Mouse (Mus musculus) lung, postnatal 0 days (tissue): ENCODE data around the gene Itih2. TPM values are rescaled to one million over a fixed set of nuclear protein-coding genes. Genes with fewer than 3 reads are reported as not detected.

ENCODE experiments used
- ATAC-seq: fragments of 200-750 bp; cut with Nextera tagmentation; 2 replicates; pipeline ENCODE4 v1.8.0; 2017; ENCODE audit warnings: moderate library complexity
- DNase-seq: peaks from one replicate; pipeline ENCODE4 v3.0.0-alpha.2; 2016; ENCODE audit warnings: low spot score
- H3K27ac ChIP-seq: fragments of 300-500 bp; sonication (generic); 2 replicates; pipeline ENCODE4 v1.5.1; 2014; ENCODE audit warnings: antibody characterized with exemption, mild to moderate bottlenecking, low read length, mixed read lengths
- H3K27me3 ChIP-seq: fragments of 300-500 bp; sonication (generic); replicated peaks from 2 replicates; pipeline ENCODE4 v1.6.1; 2014; ENCODE audit warnings: low read length, mixed read lengths; ENCODE audit not compliant: insufficient read depth
- H3K36me3 ChIP-seq: fragments of 300-500 bp; sonication (generic); 2 replicates; pipeline ENCODE4 v1.6.1; 2014; ENCODE audit warnings: low read length, mixed read lengths; ENCODE audit not compliant: insufficient read depth
- H3K4me1 ChIP-seq: fragments of 300-500 bp; sonication (generic); 2 replicates; pipeline ENCODE4 v1.6.1; 2014; ENCODE audit warnings: antibody characterized with exemption, low read depth, low read length, mixed read lengths; ENCODE audit not compliant: insufficient read depth
- H3K4me2 ChIP-seq: fragments of 300-500 bp; sonication (generic); replicated peaks from 2 replicates; pipeline ENCODE4 v1.6.1; 2014; ENCODE audit warnings: low read depth, mild to moderate bottlenecking, low read length, moderate library complexity, mixed read lengths
- H3K4me3 ChIP-seq: fragments of 300-500 bp; sonication (generic); 2 replicates; pipeline ENCODE4 v1.5.1; 2014; ENCODE audit warnings: low read depth, low read length
- H3K9ac ChIP-seq: fragments of 300-500 bp; sonication (generic); replicated peaks from 2 replicates; pipeline ENCODE4 v1.6.1; 2014; ENCODE audit warnings: low read depth, mild to moderate bottlenecking
- H3K9me3 ChIP-seq: fragments of 300-500 bp; sonication (generic); 2 replicates; pipeline ENCODE4 v1.6.1; 2016; ENCODE audit warnings: low read length, mixed read lengths
- CTCF ChIP-seq: IDR thresholded peaks from 2 replicates; pipeline ENCODE4 v1.5.1; 2016; ENCODE audit warnings: antibody characterized with exemption, mild to moderate bottlenecking
- EP300 ChIP-seq: IDR thresholded peaks from 2 replicates; pipeline ENCODE4 v1.6.1; 2016; ENCODE audit warnings: antibody characterized with exemption, mild to moderate bottlenecking, control low read depth
- WGBS: fragments of 180-500 bp; shearing (Covaris S2); extraction: QIAGEN DNeasy Blood & Tissue Kit; methylation state at CpG from one replicate; pipeline ENCODE4 v1.1.7; 2014; 5-methylcytosine and 5-hydroxymethylcytosine counted together
- polyA plus RNA-seq: library from polyadenylated mRNA; unstranded; fragments of >200 nt; fragmentation: Nextera tagmentation; extraction: Ambion mirVana; gene quantifications from 2 replicates; pipeline ENCODE4 v1.2.1, GENCODE M21; 2015

Itih2 gene
- 1.6 and 1.7 TPM in 2 replicates for polyA plus RNA-seq

DNA sequence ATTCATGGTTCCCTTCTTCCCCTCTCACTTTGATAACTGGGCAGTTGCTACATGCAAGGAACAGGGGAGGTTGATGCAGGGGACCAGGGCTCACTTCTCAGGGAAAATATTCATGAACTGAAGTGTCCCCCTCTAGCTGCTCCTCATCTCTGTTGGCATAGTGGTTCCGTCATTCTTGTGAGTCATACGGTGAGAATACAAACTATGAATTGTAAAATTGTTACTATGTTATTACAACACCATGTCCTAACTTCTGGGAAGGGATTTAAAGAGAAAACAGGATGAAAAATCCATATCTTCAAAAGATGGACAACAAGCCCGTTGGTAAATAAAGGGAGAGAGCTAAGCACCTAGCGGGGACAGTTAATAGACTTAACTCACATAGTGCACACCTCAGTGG is at the start of gene Itih2:
Gene Itih2, minus strand, starts transcription at position 101 of the 400 bp plus-strand sequence.
- Histone ChIP-seq H3K9me3 (no peaks in the 10 kb centered on the region), H3K36me3 (no peaks in the 10 kb centered on the region), H3K27me3 (no peaks in the 10 kb centered on the region), H3K4me2 (no peak within 1 kb of the TSS), H3K4me3 (no peak within 1 kb of the TSS), H3K4me1 (no peaks in the 10 kb centered on the region), H3K9ac (no peak within 1 kb of the TSS), H3K27ac (no peak within 1 kb of the TSS)
- WGBS = 65% methylated on average over 4 of the region's 4 CpGs
- DNase-seq = peak; percentile 34
- ATAC-seq = no peak
- TF ChIP-seq EP300 (no peak), CTCF (no peak)

DNA sequence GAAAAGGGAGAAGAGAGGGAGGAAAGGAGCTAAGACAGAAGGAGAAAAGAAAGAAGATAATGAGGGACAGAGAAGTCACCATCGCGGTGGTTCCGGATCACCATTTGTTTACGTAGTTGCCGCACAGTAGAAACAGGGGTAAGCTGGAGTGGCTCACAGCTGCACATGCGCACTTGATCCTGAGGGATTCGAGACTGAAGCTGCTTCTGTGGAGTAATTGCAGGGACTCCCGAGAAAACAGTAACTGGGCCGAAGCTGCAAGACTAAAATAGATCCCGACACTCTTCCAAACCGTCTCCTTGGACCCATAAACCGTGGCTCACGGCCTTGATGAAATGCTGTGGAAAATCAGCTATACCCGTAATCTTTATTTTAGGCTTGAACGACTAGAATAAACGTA is 38.8 kb upstream of the Itih2 start:
- WGBS = 87% methylated on average over 16 of the region's 16 CpGs
- no peaks in the 10 kb centered on the region for H3K27me3 ChIP-seq
- no peak overlapping the region for H3K4me2 ChIP-seq
- ATAC-seq = no peak
- H3K27ac ChIP-seq = no peak overlapping the region
- H3K9ac ChIP-seq = no peak overlapping the region
- H3K36me3 ChIP-seq = no peaks in the 10 kb centered on the region
- no peak for DNase-seq
- H3K4me1 ChIP-seq = no peaks in the 10 kb centered on the region
- no peak for TF ChIP-seq EP300
- TF ChIP-seq CTCF = no peak
- no peak overlapping the region for H3K4me3 ChIP-seq
- no peaks in the 10 kb centered on the region for H3K9me3 ChIP-seq

DNA sequence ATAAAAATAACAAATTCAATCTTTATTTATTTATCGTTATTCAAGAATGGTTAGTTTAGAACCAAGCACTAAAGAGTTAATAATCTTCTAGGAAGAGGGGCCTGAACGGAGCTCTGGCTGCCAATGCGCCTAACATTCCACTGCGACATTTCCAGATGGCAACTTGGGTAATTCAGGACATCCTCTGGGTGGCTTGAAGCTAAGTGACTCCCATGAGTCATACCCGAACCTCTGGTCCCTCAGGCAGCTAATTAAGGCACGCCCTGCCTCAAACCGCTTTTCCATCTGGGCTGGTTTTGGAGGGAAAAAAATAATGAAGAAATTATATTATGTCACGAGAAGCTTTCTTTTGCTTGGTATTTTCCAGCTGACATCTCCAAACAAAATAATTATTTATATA is 36.8 kb upstream of the Itih2 start:
- Histone ChIP-seq H3K4me3 (no peak overlapping the region), H3K36me3 (no peaks in the 10 kb centered on the region), H3K27me3 (no peaks in the 10 kb centered on the region), H3K4me1 (no peaks in the 10 kb centered on the region), H3K4me2 (no peak overlapping the region), H3K9me3 (no peaks in the 10 kb centered on the region), H3K9ac (no peak overlapping the region), H3K27ac (no peak overlapping the region)
- TF ChIP-seq EP300 = no peak
- no peak for TF ChIP-seq CTCF
- ATAC-seq (no peak), DNase-seq (peak; percentile 22)
- WGBS = 42% methylated on average over 8 of the region's 8 CpGs

DNA sequence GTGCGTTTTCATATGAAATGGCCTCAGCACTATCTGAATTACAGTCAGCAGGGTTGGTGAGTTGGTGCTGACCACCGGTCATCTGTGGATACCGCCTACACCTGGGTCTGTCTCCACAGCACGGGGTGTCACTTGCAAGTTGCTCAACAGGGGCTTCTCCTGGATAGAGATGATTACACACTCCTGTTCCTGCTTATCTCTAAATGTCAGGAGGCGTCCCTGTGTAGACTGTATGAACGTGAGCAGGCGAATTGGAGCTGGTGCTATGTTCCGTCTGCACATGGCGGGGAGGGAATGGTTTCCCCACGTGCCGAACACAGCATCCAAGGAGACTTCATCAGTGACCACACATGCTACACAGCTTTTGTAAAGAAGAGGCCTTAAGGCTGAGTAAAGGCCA is 36.1 kb upstream of the Itih2 start:
- no peak overlapping the region for H3K4me3 ChIP-seq
- H3K9me3 ChIP-seq = no peaks in the 10 kb centered on the region
- H3K4me2 ChIP-seq = no peak overlapping the region
- no peak overlapping the region for H3K9ac ChIP-seq
- no peaks in the 10 kb centered on the region for H3K4me1 ChIP-seq
- no peak for DNase-seq
- TF ChIP-seq EP300 (no peak), CTCF (no peak)
- no peaks in the 10 kb centered on the region for H3K36me3 ChIP-seq
- ATAC-seq = no peak
- no peak overlapping the region for H3K27ac ChIP-seq
- 81% methylated on average over 11 of the region's 11 CpGs for WGBS
- H3K27me3 ChIP-seq = no peaks in the 10 kb centered on the region

DNA sequence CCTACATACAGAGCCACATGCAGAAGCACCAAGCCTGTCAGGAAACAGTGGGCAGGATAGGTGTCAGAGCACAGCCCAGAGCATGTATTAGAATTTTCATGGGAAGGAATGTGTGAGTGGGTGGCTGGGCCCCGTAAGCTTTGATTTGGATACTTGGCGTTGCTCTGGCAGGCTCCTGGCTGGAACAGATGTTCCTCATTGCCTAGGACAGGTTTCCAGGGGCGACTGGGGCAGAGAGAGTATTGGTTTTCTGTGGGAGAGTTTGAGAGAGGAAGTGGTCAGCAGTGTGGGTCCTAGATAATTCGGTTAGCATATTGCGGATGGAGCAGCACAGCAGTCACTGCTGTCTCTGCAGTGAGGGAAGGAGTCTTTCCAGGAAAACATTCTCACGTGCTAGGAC is 35.4 kb upstream of the Itih2 start:
- ATAC-seq = no peak
- 45% methylated on average over 6 of the region's 6 CpGs for WGBS
- no peak for DNase-seq
- Histone ChIP-seq H3K4me2 (no peak overlapping the region), H3K27me3 (no peaks in the 10 kb centered on the region), H3K4me3 (no peak overlapping the region), H3K4me1 (no peaks in the 10 kb centered on the region), H3K9ac (no peak overlapping the region), H3K9me3 (no peaks in the 10 kb centered on the region), H3K36me3 (no peaks in the 10 kb centered on the region), H3K27ac (no peak overlapping the region)
- TF ChIP-seq EP300 = no peak
- TF ChIP-seq CTCF = no peak

DNA sequence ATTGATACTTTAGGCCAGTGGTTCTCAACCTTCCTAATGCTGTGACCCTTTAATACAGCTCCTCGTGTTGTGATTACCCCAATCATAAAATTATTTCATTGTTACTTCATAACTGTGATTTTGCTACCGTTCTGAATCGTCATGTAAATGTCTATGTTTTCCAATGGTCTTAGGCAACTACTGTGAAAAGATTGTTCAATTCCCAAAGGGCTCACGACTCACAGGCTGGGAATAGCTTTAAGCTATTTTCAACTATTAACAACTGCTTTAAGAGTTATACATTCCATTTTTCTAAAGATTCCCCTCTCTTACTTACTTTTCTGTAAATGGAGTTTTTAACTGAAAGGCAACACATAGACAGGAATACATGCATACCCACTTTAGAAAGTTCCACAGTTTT is 30.8 kb upstream of the Itih2 start:
- no peak overlapping the region for H3K9ac ChIP-seq
- H3K36me3 ChIP-seq = no peaks in the 10 kb centered on the region
- no peak overlapping the region for H3K27ac ChIP-seq
- ATAC-seq (no peak), DNase-seq (no peak)
- no peaks in the 10 kb centered on the region for H3K4me1 ChIP-seq
- H3K4me3 ChIP-seq = no peak overlapping the region
- H3K4me2 ChIP-seq = no peak overlapping the region
- H3K9me3 ChIP-seq = no peaks in the 10 kb centered on the region
- TF ChIP-seq CTCF = no peak
- TF ChIP-seq EP300 = no peak
- H3K27me3 ChIP-seq = no peaks in the 10 kb centered on the region
- 83% methylated on average over 4 of the region's 4 CpGs for WGBS

DNA sequence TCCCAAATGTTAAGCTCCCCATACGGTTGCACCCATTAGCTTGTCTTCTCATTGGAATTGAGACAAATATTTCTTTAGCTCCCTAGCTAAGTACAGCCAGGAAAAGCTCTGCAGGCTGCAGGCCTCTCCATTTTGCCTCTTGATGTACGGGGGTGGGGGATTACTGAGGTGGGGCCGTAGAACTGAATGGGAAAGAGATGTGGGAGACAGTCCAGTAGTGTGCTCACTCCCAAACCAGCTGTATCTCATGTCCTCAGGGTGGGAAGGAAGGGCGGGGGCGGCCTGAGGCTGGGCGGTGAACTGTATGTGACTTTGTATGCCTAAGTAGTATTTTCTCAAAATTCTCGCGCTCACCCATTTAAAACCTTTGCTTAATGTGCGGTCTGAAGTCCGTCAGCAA is 26.0 kb upstream of the Itih2 start:
- no peaks in the 10 kb centered on the region for H3K27me3 ChIP-seq
- H3K9me3 ChIP-seq = no peaks in the 10 kb centered on the region
- H3K4me2 ChIP-seq = no peak overlapping the region
- H3K4me3 ChIP-seq = no peak overlapping the region
- DNase-seq (no peak), ATAC-seq (no peak)
- H3K4me1 ChIP-seq = peaks cover 11% of the 10 kb centered on the region; the same call in 1 of the 2 replicates
- TF ChIP-seq EP300 (no peak), CTCF (no peak)
- no peak overlapping the region for H3K27ac ChIP-seq
- H3K9ac ChIP-seq = no peak overlapping the region
- WGBS = 69% methylated on average over 10 of the region's 10 CpGs
- H3K36me3 ChIP-seq = no peaks in the 10 kb centered on the region
